Mouse (Mus musculus): Measurements from ENCODE around the gene Unc79. TPM values are rescaled to one million over a fixed set of nuclear protein-coding genes. Genes with fewer than 3 reads are reported as not detected.

Unc79 gene
- polyA plus RNA-seq, 1 experiment = 2.0 TPM

GRCm38 (mm10) chr12:103143798-103144565, 195.3 kb downstream of the Unc79 start:
- Histone ChIP-seq H3K4me3 (ENCODE audit: control insufficient read depth, low read depth, low read length) (no peak overlapping the region), H3K27me3 (ENCODE audit: control insufficient read depth, insufficient read depth, low read length) (no peaks in the 10 kb centered on the region), H3K36me3 (ENCODE audit: control insufficient read depth, insufficient read depth, low read length) (no peaks in the 10 kb centered on the region), H3K4me1 (ENCODE audit: control insufficient read depth, insufficient read depth, low read length) (no peaks in the 10 kb centered on the region), H3K27ac (ENCODE audit: control insufficient read depth, insufficient read depth, low read depth, low read length) (no peak overlapping the region)
- TF ChIP-seq POLR2A (IDR thresholded peaks at IDR 0.05; ENCODE audit: control insufficient read depth, low read depth, low read length) (no peak), CTCF (IDR thresholded peaks at IDR 0.05; ENCODE audit: control insufficient read depth, insufficient read depth, insufficient replicate concordance, low read depth, low read length) (peak; percentile 74)

- Histone ChIP-seq H3K36me3 (ENCODE audit: control insufficient read depth, insufficient read depth, low read length) (no peaks in the 10 kb centered on the region), H3K4me3 (ENCODE audit: control insufficient read depth, low read depth, low read length) (no peak overlapping the region), H3K4me1 (ENCODE audit: control insufficient read depth, insufficient read depth, low read length) (no peaks in the 10 kb centered on the region), H3K27ac (ENCODE audit: control insufficient read depth, insufficient read depth, low read depth, low read length) (no peak overlapping the region), H3K27me3 (ENCODE audit: control insufficient read depth, insufficient read depth, low read length) (no peaks in the 10 kb centered on the region)
- TF ChIP-seq CTCF (IDR thresholded peaks at IDR 0.05; ENCODE audit: control insufficient read depth, insufficient read depth, insufficient replicate concordance, low read depth, low read length) (no peak), POLR2A (IDR thresholded peaks at IDR 0.05; ENCODE audit: control insufficient read depth, low read depth, low read length) (no peak)
These were observed 201.6 kb downstream of the Unc79 start for GRCm38 (mm10) chr12:103150247-103150646.

- H3K27ac ChIP-seq (ENCODE audit: control insufficient read depth, insufficient read depth, low read depth, low read length) = no peak overlapping the region
- no peaks in the 10 kb centered on the region for H3K27me3 ChIP-seq (ENCODE audit: control insufficient read depth, insufficient read depth, low read length)
- no peaks in the 10 kb centered on the region for H3K36me3 ChIP-seq (ENCODE audit: control insufficient read depth, insufficient read depth, low read length)
- no peak overlapping the region for H3K4me3 ChIP-seq (ENCODE audit: control insufficient read depth, low read depth, low read length)
- TF ChIP-seq POLR2A (IDR thresholded peaks at IDR 0.05; ENCODE audit: control insufficient read depth, low read depth, low read length) (no peak), CTCF (IDR thresholded peaks at IDR 0.05; ENCODE audit: control insufficient read depth, insufficient read depth, insufficient replicate concordance, low read depth, low read length) (peak; percentile 73; the same call in 1 of the 2 replicates)
- no peaks in the 10 kb centered on the region for H3K4me1 ChIP-seq (ENCODE audit: control insufficient read depth, insufficient read depth, low read length)
These were observed 206.3 kb downstream of the Unc79 start for GRCm38 (mm10) chr12:103154927-103155326.

GRCm38 (mm10) chr12:103155406-103155805, 206.7 kb downstream of the Unc79 start:
- TF ChIP-seq POLR2A (IDR thresholded peaks at IDR 0.05; ENCODE audit: control insufficient read depth, low read depth, low read length) (no peak), CTCF (IDR thresholded peaks at IDR 0.05; ENCODE audit: control insufficient read depth, insufficient read depth, insufficient replicate concordance, low read depth, low read length) (no peak)
- no peaks in the 10 kb centered on the region for H3K27me3 ChIP-seq (ENCODE audit: control insufficient read depth, insufficient read depth, low read length)
- no peak overlapping the region for H3K27ac ChIP-seq (ENCODE audit: control insufficient read depth, insufficient read depth, low read depth, low read length)
- H3K4me1 ChIP-seq (ENCODE audit: control insufficient read depth, insufficient read depth, low read length) = no peaks in the 10 kb centered on the region
- H3K4me3 ChIP-seq (ENCODE audit: control insufficient read depth, low read depth, low read length) = no peak overlapping the region
- no peaks in the 10 kb centered on the region for H3K36me3 ChIP-seq (ENCODE audit: control insufficient read depth, insufficient read depth, low read length)

- Histone ChIP-seq H3K36me3 (ENCODE audit: control insufficient read depth, insufficient read depth, low read length) (no peaks in the 10 kb centered on the region), H3K27me3 (ENCODE audit: control insufficient read depth, insufficient read depth, low read length) (no peaks in the 10 kb centered on the region), H3K4me3 (ENCODE audit: control insufficient read depth, low read depth, low read length) (no peak overlapping the region), H3K27ac (ENCODE audit: control insufficient read depth, insufficient read depth, low read depth, low read length) (no peak overlapping the region), H3K4me1 (ENCODE audit: control insufficient read depth, insufficient read depth, low read length) (no peaks in the 10 kb centered on the region)
- TF ChIP-seq POLR2A (IDR thresholded peaks at IDR 0.05; ENCODE audit: control insufficient read depth, low read depth, low read length) (no peak), CTCF (IDR thresholded peaks at IDR 0.05; ENCODE audit: control insufficient read depth, insufficient read depth, insufficient replicate concordance, low read depth, low read length) (no peak)
These were observed 208.7 kb downstream of the Unc79 start for GRCm38 (mm10) chr12:103157129-103157910.

- no peak for TF ChIP-seq CTCF (IDR thresholded peaks at IDR 0.05; ENCODE audit: control insufficient read depth, insufficient read depth, insufficient replicate concordance, low read depth, low read length)
- no peak for TF ChIP-seq POLR2A (IDR thresholded peaks at IDR 0.05; ENCODE audit: control insufficient read depth, low read depth, low read length)
- H3K36me3 ChIP-seq (ENCODE audit: control insufficient read depth, insufficient read depth, low read length) = no peaks in the 10 kb centered on the region
- H3K27me3 ChIP-seq (ENCODE audit: control insufficient read depth, insufficient read depth, low read length) = no peaks in the 10 kb centered on the region
- no peak overlapping the region for H3K4me3 ChIP-seq (ENCODE audit: control insufficient read depth, low read depth, low read length)
- H3K27ac ChIP-seq (ENCODE audit: control insufficient read depth, insufficient read depth, low read depth, low read length) = no peak overlapping the region
- no peaks in the 10 kb centered on the region for H3K4me1 ChIP-seq (ENCODE audit: control insufficient read depth, insufficient read depth, low read length)
These were observed 210.4 kb downstream of the Unc79 start for GRCm38 (mm10) chr12:103159016-103159415.

- H3K27ac ChIP-seq (ENCODE audit: control insufficient read depth, insufficient read depth, low read depth, low read length) = no peak overlapping the region
- no peaks in the 10 kb centered on the region for H3K4me1 ChIP-seq (ENCODE audit: control insufficient read depth, insufficient read depth, low read length)
- TF ChIP-seq POLR2A (IDR thresholded peaks at IDR 0.05; ENCODE audit: control insufficient read depth, low read depth, low read length) = no peak
- TF ChIP-seq CTCF (IDR thresholded peaks at IDR 0.05; ENCODE audit: control insufficient read depth, insufficient read depth, insufficient replicate concordance, low read depth, low read length) = no peak
These were observed 212.1 kb downstream of the Unc79 start for GRCm38 (mm10) chr12:103160721-103161120.

More at GRCm38 (mm10) chr12:103160721-103161120, 212.1 kb downstream of the Unc79 start:
- no peaks in the 10 kb centered on the region for H3K27me3 ChIP-seq (ENCODE audit: control insufficient read depth, insufficient read depth, low read length)
- no peaks in the 10 kb centered on the region for H3K36me3 ChIP-seq (ENCODE audit: control insufficient read depth, insufficient read depth, low read length)
- no peak overlapping the region for H3K4me3 ChIP-seq (ENCODE audit: control insufficient read depth, low read depth, low read length)
